Mouse (Mus musculus) heart, embryonic 10.5 days (tissue): ENCODE data around the gene Platr17. TPM values are rescaled to one million over a fixed set of nuclear protein-coding genes. Genes with fewer than 3 reads are reported as not detected.
"Not testable (repeated sequence)": the region's sequence is repeated elsewhere in the genome, so short reads cannot be mapped to it uniquely, and the experiment has no call there.

Experiments used
- DNase-seq: peaks from one replicate; pipeline ENCODE4 v3.0.0-alpha.2; 2017; ENCODE audit warnings: low spot score
- H3K27ac ChIP-seq: fragments of 300-500 bp; sonication (generic); 2 replicates; pipeline ENCODE4 v1.5.1; 2016; ENCODE audit warnings: mild to moderate bottlenecking
- H3K27me3 ChIP-seq: fragments of 300-500 bp; sonication (generic); 2 replicates; pipeline ENCODE4 v1.6.1; 2016; ENCODE audit warnings: mild to moderate bottlenecking; ENCODE audit not compliant: poor library complexity, insufficient read depth, severe bottlenecking
- H3K36me3 ChIP-seq: fragments of 300-500 bp; sonication (generic); 2 replicates; pipeline ENCODE4 v1.6.1; 2016; ENCODE audit warnings: mild to moderate bottlenecking, moderate library complexity
- H3K4me1 ChIP-seq: fragments of 300-500 bp; sonication (generic); 2 replicates; pipeline ENCODE4 v1.6.1; 2016; ENCODE audit warnings: mild to moderate bottlenecking
- H3K4me3 ChIP-seq: fragments of 300-500 bp; sonication (generic); 2 replicates; pipeline ENCODE4 v1.5.1; 2016; ENCODE audit warnings: mild to moderate bottlenecking, moderate library complexity
- H3K9me3 ChIP-seq: fragments of 300-500 bp; sonication (generic); 2 replicates; pipeline ENCODE4 v1.6.1; 2016; ENCODE audit warnings: mild to moderate bottlenecking, moderate library complexity
- WGBS: fragments of 180-500 bp; shearing (Covaris S2); methylation state at CpG from one replicate; pipeline ENCODE4 v1.1.7; 2016; 5-methylcytosine and 5-hydroxymethylcytosine counted together
- polyA plus RNA-seq: library from polyadenylated mRNA; unstranded; fragments of >200 nt; fragmentation: Nextera tagmentation; extraction: Ambion mirVana; gene quantifications from 2 replicates; pipeline ENCODE4 v1.2.1, GENCODE M21; 2016

Platr17 gene
- 0.28 and 0.73 TPM in 2 replicates for polyA plus RNA-seq

DNA sequence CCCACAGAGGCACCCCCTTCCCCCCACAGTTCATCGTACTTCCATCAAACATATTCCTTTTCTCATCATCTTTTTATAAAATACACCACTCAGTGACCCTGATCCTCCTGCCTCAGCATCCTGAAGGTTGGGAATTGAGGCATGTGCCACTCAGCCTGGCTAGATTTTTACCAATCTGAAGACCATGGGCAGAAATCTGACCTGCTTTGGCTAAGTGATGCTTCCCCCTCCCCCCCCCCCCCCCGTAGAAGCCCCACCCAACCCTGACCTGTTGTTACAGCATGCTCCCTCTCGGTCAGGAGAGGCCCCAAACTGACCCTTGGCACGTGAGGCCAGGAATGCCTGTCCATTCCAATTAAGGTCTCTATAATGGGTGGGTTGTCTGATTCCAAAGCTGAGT lies at the start of gene Platr17:
Gene Platr17 (plus strand): TSS at position 301 of the 400 bp plus-strand sequence.
- H3K36me3 ChIP-seq, DNase-seq, H3K9me3 ChIP-seq, H3K27me3 ChIP-seq, H3K4me3 ChIP-seq, H3K27ac ChIP-seq: not testable (repeated sequence)
- peaks cover 19% of the 10 kb centered on the region for H3K4me1 ChIP-seq
- 28% methylated on average over 4 of the region's 4 CpGs for WGBS

DNA sequence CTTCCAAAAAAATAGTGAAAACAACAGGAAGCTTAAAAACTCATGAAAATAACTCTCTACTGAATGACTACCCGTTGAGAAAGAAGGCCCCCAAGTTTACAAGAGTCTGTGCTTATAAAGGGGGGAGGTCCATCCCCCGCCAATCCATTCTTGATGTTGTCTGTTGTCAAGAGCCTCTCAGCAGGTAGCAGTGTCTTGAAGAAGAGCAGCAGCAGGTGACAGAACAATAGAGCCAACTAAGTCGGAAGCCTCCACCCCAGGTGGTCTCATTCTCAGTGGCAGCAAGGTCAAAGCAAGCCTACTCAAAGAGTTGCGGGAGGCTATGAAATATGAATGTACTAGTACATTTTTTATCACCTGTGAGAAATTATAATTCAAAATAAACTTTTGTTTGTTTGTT lies 47.1 kb upstream of the Platr17 start:
- Histone ChIP-seq H3K4me1 (no peaks in the 10 kb centered on the region), H3K36me3 (no peaks in the 10 kb centered on the region), H3K27me3 (no peaks in the 10 kb centered on the region), H3K4me3 (no peak overlapping the region), H3K9me3 (no peaks in the 10 kb centered on the region; the same call in 1 of the 2 replicates), H3K27ac (no peak overlapping the region)
- WGBS: 75% methylated on average over 4 of the region's 4 CpGs
- DNase-seq: no peak

DNA sequence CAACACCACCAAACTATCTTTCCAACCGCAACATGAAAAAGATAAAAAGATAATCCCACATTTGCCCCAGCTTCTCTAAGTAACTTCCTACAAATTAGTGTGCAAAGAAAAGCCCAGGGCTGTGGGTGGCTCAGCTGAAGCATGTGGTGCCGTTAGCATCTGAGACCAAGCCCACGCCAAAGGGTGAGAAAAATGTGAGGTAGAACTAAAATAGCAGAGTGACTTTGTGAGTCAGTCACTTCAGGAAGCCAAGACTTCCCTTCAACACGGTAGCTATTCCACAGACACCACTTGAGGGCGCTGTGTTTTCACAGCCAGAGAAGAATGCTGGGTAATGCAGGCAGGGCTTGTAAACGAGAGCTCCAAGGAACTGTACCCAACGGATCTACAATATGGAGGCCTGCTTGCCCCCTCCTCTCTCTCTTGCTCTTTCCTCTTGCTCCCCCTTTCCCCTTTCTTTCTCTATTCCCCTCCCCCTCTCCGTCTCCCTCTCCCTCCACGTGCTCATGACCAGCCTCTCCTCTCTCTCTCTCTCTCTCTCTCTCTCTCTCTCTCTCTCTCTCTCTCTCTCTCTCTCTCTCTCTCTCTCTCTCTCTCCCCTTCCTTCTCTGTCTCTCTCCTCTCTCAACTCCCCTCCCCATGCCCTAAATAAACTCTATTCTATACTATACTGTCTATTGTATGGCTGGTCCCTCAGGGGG lies 39.5 kb upstream of the Platr17 start:
- Histone ChIP-seq H3K27ac (peak overlapping the region; percentile 42; the same call in 1 of the 2 replicates), H3K4me1 (peaks cover 6% of the 10 kb centered on the region; the same call in 1 of the 2 replicates), H3K27me3 (no peaks in the 10 kb centered on the region), H3K36me3 (no peaks in the 10 kb centered on the region), H3K9me3 (no peaks in the 10 kb centered on the region), H3K4me3 (peak overlapping the region; percentile 15; the same call in 1 of the 2 replicates)
- peak; percentile 80 for DNase-seq
- WGBS: 30% methylated on average over 9 of the region's 9 CpGs

DNA sequence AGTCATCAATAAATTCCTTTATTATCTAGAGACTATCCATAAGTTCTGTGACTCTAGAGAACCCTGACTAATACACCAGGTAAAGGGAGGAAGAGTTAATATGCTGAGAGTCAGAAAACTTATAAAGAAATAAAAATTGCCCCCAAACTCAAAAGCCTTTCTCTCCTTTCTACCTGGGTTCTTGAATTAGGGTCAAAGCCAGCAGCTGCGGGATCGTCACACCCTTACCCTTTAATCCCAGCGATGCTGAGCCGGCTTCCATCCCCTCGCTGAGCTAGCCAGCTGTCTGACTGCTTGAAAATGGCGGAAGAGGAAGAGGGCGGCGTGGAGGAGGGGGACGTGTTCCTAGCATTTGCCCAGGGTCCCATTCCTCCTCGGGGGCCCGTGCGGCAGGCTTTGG lies 31.4 kb upstream of the Platr17 start, which contains the start of gene Gm7029:
Gene Gm7029 (plus strand): TSS at position 301 of the 400 bp plus-strand sequence.
- 54% methylated on average over 4 of the region's 12 CpGs for WGBS
- H3K9me3 ChIP-seq, H3K27ac ChIP-seq, H3K4me3 ChIP-seq, H3K27me3 ChIP-seq, H3K4me1 ChIP-seq, DNase-seq: not testable (repeated sequence)
- peaks cover 32% of the 10 kb centered on the region for H3K36me3 ChIP-seq

DNA sequence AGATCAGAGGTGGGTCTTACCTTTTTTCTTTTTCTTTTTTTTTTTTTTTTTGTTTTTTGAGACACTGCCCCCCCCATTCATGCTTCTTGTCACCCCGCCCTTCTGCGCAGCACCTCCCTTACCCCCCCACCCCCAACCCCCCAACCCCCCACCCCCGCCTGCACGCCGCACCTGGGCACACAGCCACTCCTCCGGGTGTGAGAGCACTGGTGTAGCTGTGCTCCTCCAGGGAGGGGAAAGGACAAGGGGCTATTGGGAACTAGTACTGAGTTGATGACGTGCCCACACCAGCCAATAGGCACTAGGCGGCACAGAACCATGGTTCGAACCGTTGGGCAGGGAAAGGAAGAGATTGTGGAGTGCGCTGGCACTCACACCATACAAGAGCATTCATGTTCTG lies 30.5 kb upstream of the Platr17 start:
- 84% methylated on average over 11 of the region's 11 CpGs for WGBS
- DNase-seq: no peak
- H3K27ac ChIP-seq: no peak overlapping the region
- no peak overlapping the region for H3K4me3 ChIP-seq
- H3K9me3 ChIP-seq: no peaks in the 10 kb centered on the region
- H3K4me1 ChIP-seq: no peaks in the 10 kb centered on the region
- no peaks in the 10 kb centered on the region for H3K27me3 ChIP-seq
- H3K36me3 ChIP-seq: peaks cover 40% of the 10 kb centered on the region

DNA sequence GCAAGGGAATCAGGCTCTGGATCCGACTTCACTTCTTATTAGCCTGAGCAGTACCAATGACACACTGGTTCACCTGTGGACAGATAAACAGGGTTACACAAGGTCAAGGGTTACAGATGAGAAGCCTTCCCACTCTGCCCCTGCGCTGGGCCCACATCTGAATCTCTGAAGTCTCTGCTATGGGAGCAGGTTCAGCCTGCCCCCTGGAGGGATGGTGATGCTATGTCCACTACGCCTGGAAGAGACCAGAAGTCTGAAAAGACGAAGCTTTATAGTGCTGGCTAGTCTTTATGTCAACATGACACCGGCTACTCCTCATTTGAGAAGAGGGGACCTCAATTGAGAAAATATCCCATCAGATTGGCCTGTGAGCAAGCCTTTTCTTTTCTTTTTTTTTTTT lies 29.1 kb upstream of the Platr17 start:
- peaks cover 49% of the 10 kb centered on the region for H3K36me3 ChIP-seq
- not testable (repeated sequence) for H3K27me3 ChIP-seq, H3K9me3 ChIP-seq, DNase-seq, H3K4me3 ChIP-seq, H3K27ac ChIP-seq, H3K4me1 ChIP-seq
- WGBS: 76% methylated on average over 5 of the region's 5 CpGs

DNA sequence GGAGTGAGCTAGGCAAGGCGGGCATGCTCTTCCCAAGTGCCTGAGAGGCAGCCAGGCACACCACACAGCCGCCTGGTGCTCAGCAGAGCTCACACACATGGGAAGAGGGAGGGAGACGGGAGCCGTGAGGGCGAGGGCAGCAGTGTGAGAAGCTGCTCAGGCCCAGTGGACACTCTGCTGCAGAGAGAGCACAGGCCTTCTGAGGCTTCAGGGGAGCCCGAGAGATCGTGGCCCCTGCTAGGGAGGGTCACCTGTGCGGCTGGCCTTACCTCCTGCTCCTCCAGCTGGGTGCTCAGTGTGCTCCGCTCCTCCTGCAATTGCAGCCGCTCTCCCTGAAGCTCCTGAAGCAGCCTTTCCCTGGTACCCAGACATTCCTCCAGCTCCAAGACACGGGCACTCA lies 20.6 kb upstream of the Platr17 start:
- DNase-seq, H3K27me3 ChIP-seq, H3K27ac ChIP-seq, H3K9me3 ChIP-seq, H3K4me3 ChIP-seq: not testable (repeated sequence)
- 90% methylated on average over 10 of the region's 11 CpGs for WGBS
- Histone ChIP-seq H3K4me1 (peaks cover 10% of the 10 kb centered on the region), H3K36me3 (peaks cover 63% of the 10 kb centered on the region)

DNA sequence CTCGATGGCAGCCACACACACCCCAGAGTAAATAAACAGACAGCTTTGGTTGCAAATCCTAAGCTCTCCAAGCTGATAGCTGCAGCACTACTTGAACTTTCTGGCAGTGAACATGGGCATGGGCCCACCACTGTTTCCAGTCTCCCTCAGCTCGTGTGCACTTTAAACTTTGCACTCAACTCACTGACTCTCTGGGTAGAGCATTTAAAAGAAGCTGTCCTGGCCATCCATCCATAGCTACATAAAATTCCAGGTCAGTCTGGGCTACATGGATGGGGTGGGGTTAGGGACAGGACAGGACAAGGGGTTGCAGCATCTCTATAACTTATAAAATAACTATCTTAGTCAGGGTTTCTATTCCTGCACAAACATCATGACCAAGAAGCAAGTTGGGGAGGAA lies 17.1 kb upstream of the Platr17 start:
- Histone ChIP-seq H3K4me1 (peaks cover 11% of the 10 kb centered on the region), H3K36me3 (peaks cover 35% of the 10 kb centered on the region)
- H3K9me3 ChIP-seq, DNase-seq, H3K27ac ChIP-seq, H3K4me3 ChIP-seq, H3K27me3 ChIP-seq: not testable (repeated sequence)
- WGBS: 29% methylated on average over 2 of the region's 2 CpGs

DNA sequence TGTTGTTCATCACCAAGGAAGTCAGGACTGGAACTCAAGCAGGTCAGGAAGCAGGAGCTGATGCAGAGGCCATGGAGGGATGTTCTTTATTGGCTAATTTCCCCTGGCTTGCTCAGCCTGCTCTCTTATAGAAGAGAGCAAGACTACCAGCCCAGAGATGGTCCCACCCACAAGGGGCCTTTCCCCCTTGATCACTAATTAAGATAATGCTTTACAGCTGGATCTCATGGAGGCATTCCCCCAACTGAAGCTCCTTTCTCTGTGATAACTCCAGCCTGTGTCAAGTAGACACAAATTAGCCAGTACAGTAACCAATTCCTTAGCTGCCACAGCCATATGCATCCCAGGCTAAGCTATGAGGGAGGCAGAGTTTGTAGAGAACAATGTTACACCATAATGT lies 16.7 kb upstream of the Platr17 start:
- H3K27me3 ChIP-seq, H3K4me3 ChIP-seq, H3K27ac ChIP-seq, DNase-seq, H3K9me3 ChIP-seq: not testable (repeated sequence)
- peaks cover 31% of the 10 kb centered on the region for H3K36me3 ChIP-seq
- peaks cover 11% of the 10 kb centered on the region for H3K4me1 ChIP-seq

DNA sequence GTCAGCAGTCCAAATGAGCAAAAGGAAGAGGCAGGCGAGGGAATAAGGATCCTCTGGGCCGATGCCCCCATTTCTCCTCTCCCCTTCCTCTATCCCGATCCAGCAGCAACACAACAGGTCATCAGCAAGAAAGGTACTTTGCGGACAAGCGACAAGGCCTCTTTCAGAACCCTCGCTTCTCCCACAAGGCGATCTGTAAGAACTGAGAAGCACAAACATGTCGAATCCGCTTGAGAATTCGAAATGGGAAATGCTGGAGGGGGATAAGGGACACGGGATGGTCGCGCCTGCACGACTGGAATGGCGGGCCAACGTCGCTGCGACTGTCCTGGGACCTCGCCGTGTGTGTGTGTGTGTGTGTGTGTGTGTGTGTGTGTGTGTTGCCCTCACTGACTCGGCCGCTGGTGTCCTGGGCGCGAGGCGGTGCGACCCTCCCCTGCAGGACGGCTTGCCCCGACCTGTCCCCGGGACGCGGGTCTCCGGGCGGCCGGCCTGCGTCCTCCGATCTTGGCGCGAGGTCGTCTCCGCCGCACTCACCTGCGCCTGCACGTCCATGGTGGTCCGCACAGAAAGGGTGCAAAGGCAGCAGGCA lies 14.9 kb upstream of the Platr17 start:
- H3K9me3 ChIP-seq, H3K27me3 ChIP-seq: not testable (repeated sequence)
- peak; percentile 73 for DNase-seq
- H3K27ac ChIP-seq: peak overlapping the region; percentile 89
- H3K36me3 ChIP-seq: peaks cover 19% of the 10 kb centered on the region
- under 1% methylated on average over 42 of the region's 44 CpGs for WGBS
- H3K4me1 ChIP-seq: peaks cover 11% of the 10 kb centered on the region
- peak overlapping the region; percentile 77 for H3K4me3 ChIP-seq

DNA sequence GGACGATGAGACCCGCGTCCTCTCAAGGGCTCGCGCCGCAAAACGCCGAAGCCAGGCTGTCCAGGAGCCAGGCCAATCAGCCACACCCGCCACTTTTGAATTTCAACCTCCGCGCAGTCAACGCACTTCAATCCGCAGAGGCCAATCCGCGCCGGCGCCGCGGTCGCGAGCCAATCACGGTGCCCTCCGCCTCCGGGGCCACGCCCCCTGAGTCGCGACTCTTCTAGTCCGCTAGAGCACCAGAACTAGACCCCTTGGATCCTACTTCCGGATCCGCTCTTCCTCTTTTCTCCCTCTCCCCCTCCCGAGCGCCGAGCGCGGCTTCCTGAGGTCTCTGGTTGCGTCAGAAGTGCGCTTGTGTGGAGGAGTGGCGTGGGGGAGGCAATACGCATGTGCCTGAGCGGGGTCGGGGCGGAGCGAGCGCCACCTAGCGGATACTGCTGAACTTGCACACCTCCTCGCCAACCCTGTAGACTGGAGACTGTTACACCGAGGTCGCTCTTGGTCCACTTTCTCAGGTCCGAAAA lies 14.3 kb upstream of the Platr17 start, which contains the start of gene Kifc1:
Gene Kifc1 (minus strand): TSS at position 129 of the 527 bp plus-strand sequence.
- no peaks in the 10 kb centered on the region for H3K27me3 ChIP-seq
- peak; percentile 100 for DNase-seq
- H3K36me3 ChIP-seq: peaks cover 15% of the 10 kb centered on the region
- peak within 1 kb of the TSS; percentile 89 for H3K27ac ChIP-seq
- H3K4me1 ChIP-seq: peaks cover 11% of the 10 kb centered on the region
- WGBS: under 1% methylated on average over 49 of the region's 49 CpGs
- no peaks in the 10 kb centered on the region for H3K9me3 ChIP-seq
- peak within 1 kb of the TSS; percentile 77 for H3K4me3 ChIP-seq

DNA sequence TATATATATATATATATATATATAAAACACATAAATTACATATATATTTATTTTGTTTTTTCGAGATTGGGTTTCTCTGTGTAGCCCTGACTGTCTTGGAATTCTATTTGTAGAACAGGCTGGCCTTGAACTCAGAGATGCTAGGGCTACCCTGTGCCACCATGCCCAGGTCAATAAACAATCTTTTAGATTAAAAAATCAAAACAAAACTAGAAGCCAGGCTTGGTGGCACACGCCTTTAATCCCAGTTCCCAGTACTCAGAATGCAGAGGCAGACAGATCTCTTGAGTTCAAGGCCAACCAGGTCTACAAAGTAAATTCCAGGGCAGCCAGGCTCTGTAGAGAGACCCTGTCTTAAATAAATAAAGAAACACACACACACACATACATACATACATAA lies 13.6 kb upstream of the Platr17 start:
- Histone ChIP-seq H3K4me1 (peaks cover 11% of the 10 kb centered on the region), H3K36me3 (peaks cover 7% of the 10 kb centered on the region), H3K9me3 (no peaks in the 10 kb centered on the region), H3K4me3 (no peak overlapping the region), H3K27ac (no peak overlapping the region), H3K27me3 (no peaks in the 10 kb centered on the region)
- DNase-seq: no peak
- WGBS: 63% methylated on average over 2 of the region's 2 CpGs

DNA sequence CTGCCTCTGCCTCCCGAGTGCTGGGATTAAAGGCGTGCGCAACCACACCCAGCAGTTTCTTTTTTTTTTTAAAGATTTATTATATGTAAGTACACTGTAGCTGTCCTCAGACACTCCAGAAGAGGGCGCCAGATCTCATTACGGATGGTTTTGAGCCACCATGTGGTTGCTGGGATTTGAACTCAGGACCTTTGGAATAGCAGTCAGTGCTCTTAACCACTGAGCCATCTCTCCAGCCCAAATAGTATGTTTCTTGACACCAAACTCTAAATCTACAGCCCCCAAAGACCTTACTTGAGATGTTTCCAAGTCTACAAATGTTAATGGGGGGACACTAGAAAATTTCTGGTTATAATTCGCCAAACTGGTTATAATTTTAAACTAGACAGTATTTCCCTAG lies 13.0 kb upstream of the Platr17 start:
- not testable (repeated sequence) for H3K4me3 ChIP-seq, H3K9me3 ChIP-seq, H3K27me3 ChIP-seq, DNase-seq, H3K27ac ChIP-seq, H3K36me3 ChIP-seq
- H3K4me1 ChIP-seq: peaks cover 11% of the 10 kb centered on the region
- 62% methylated on average over 6 of the region's 6 CpGs for WGBS
